Mouse (Mus musculus): ENCODE results near the gene Slc25a39.

DNA sequence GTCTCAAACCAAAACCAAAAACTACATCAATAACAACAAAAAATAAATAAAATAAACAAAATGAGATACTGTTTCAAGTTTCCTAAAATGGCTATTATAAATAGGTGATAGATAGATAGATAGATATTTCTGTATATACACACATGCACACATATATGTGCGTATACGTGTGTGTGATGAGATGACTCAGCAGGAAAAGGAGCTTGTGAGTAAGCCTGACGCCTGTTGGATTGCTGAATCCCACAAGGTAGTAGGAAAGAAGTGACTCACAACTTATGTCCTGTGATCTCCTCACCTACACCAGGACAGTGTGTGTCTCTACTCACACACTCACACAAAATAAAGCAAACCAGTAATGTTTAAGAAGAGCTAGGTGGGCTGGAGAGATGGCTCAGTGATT, 25.0 kb downstream of the Slc25a39 start:
- TF ChIP-seq CTCF (IDR thresholded peaks at IDR 0.05; ENCODE audit: control insufficient read depth, insufficient read depth, insufficient replicate concordance, low read depth, low read length), result no peak
- no peak for TF ChIP-seq POLR2A (IDR thresholded peaks at IDR 0.05; ENCODE audit: control insufficient read depth, low read depth, low read length)

All from testis, adult 2 months (tissue).